Mouse (Mus musculus) olfactory bulb, adult 2 months (tissue): ENCODE measurements around the gene Ccdc194.

Experiments used
- CTCF ChIP-seq: fragments of 200-500 bp; IDR thresholded peaks from 2 replicates; pipeline ENCODE4 v1.5.1; 2012; ENCODE audit warnings: low read depth, mild to moderate bottlenecking, low read length, moderate library complexity; ENCODE audit not compliant: insufficient read depth
- POLR2A ChIP-seq: fragments of 200-500 bp; IDR thresholded peaks from 2 replicates; pipeline ENCODE4 v1.6.1; 2012; ENCODE audit warnings: mild to moderate bottlenecking, low read depth, low read length, moderate library complexity; ENCODE audit not compliant: insufficient read depth

DNA sequence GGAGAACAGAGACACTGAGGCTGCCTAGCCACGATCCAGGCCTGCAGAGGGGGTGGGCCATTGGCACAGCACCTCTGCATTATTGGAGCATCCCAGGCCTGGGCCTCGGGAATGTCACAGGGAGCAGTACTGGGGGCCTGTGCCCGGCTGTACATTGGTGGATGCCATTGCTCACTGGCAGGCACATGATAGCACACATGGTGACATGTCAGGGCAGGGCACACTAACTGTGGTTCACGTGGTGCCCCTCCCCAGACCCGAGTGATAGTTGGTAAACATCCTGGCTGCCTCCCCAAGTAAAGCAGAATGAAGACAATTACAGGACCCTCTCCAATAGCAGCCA lies 54.6 kb downstream of the Ccdc194 start:
- TF ChIP-seq CTCF (no peak), POLR2A (no peak)
